Mouse (Mus musculus) MEL (cell line): ENCODE data around the gene Mxra8. TPM values are rescaled to one million over a fixed set of nuclear protein-coding genes. Genes with fewer than 3 reads are reported as not detected.

ENCODE experiments used
- DNase-seq: peaks from one replicate; pipeline ENCODE4 v3.0.0; 2011; ENCODE audit warnings: low read depth, low spot score
- H3K27ac ChIP-seq: 2 replicates; pipeline ENCODE4 v1.5.1; 2012; ENCODE audit warnings: low read depth, mild to moderate bottlenecking, control low read depth, low read length, moderate library complexity; ENCODE audit not compliant: control insufficient read depth
- H3K27me3 ChIP-seq, 2 experiments: fragments of 150-350 bp in 1 of 2; sonication (generic) in 1 of 2; 2 replicates each; pipeline ENCODE4 v1.6.1; 2012; ENCODE audit warnings: low read length in 2 of 2, mild to moderate bottlenecking in 2 of 2, improper control_type of control experiment in 1 of 2, moderate library complexity in 1 of 2; ENCODE audit not compliant: insufficient read depth in 2 of 2, control insufficient read depth in 1 of 2
- H3K36me3 ChIP-seq, 2 experiments: 2 replicates each; pipeline ENCODE4 v1.6.1; 2012 to 2014; ENCODE audit warnings: low read length in 2 of 2, improper control_type of control experiment in 1 of 2, inconsistent platforms in 1 of 2, mild to moderate bottlenecking in 1 of 2; ENCODE audit not compliant: insufficient read depth in 2 of 2, control insufficient read depth in 1 of 2
- H3K4me1 ChIP-seq, 2 experiments: fragments of 150-350 bp in 1 of 2; sonication (generic) in 1 of 2; 2 replicates each; pipeline ENCODE4 v1.6.1; 2012; ENCODE audit warnings: low read length in 2 of 2, improper control_type of control experiment in 1 of 2, mild to moderate bottlenecking in 1 of 2; ENCODE audit not compliant: insufficient read depth in 2 of 2, control insufficient read depth in 1 of 2
- H3K4me3 ChIP-seq, 2 experiments: fragments of 150-350 bp in 1 of 2; sonication (generic) in 1 of 2; 2 replicates each; pipeline ENCODE4 v1.5.1; 2012; ENCODE audit warnings: low read depth in 2 of 2, low read length in 2 of 2, mild to moderate bottlenecking in 2 of 2, moderate library complexity in 2 of 2, control low read depth in 1 of 2, improper control_type of control experiment in 1 of 2; ENCODE audit not compliant: control insufficient read depth in 1 of 2, insufficient read depth in 1 of 2
- H3K79me2 ChIP-seq: 2 replicates; pipeline ENCODE4 v1.6.1; 2012; ENCODE audit warnings: mild to moderate bottlenecking, low read length, moderate library complexity; ENCODE audit not compliant: control insufficient read depth, poor library complexity, insufficient read depth
- H3K9ac ChIP-seq: 2 replicates; pipeline ENCODE4 v1.6.1; 2012; ENCODE audit warnings: low read depth, mild to moderate bottlenecking, control low read depth, low read length, moderate library complexity; ENCODE audit not compliant: control insufficient read depth, poor library complexity, severe bottlenecking
- H3K9me3 ChIP-seq: fragments of 150-350 bp; sonication (generic); replicated peaks from 2 replicates; pipeline ENCODE4 v1.6.1; 2012; ENCODE audit warnings: mild to moderate bottlenecking, low read length, improper control_type of control experiment, moderate library complexity; ENCODE audit not compliant: insufficient read depth
- CHD1 ChIP-seq: IDR thresholded peaks from 2 replicates; pipeline ENCODE4 v1.6.1; 2012; ENCODE audit warnings: low read depth, mild to moderate bottlenecking, inconsistent platforms, low read length, improper control_type of control experiment
- CHD2 ChIP-seq: IDR thresholded peaks from 2 replicates; pipeline ENCODE4 v1.6.1; 2011; ENCODE audit warnings: low read length, improper control_type of control experiment
- E2F4 ChIP-seq: IDR thresholded peaks from 2 replicates; pipeline ENCODE4 v1.6.1; 2011; ENCODE audit warnings: low read depth, low read length, improper control_type of control experiment, borderline replicate concordance
- ELF1 ChIP-seq: IDR thresholded peaks from 2 replicates; pipeline ENCODE4 v1.6.1; 2014; ENCODE audit warnings: low read depth, mild to moderate bottlenecking, inconsistent platforms, low read length, improper control_type of control experiment, moderate library complexity
- EP300 ChIP-seq, 2 experiments: IDR thresholded peaks; 2 replicates each; pipeline ENCODE4 v1.6.1; 2011; ENCODE audit warnings: improper control_type of control experiment in 2 of 2, low read length in 2 of 2, low read depth in 1 of 2, mild to moderate bottlenecking in 1 of 2
- ETS1 ChIP-seq: IDR thresholded peaks from 2 replicates; pipeline ENCODE4 v1.6.1; 2012; ENCODE audit warnings: low read depth, mild to moderate bottlenecking, inconsistent platforms, low read length, improper control_type of control experiment, moderate library complexity
- GABPA ChIP-seq: IDR thresholded peaks from 2 replicates; pipeline ENCODE4 v1.6.1; 2012; ENCODE audit warnings: low read depth, mild to moderate bottlenecking, inconsistent platforms, low read length, improper control_type of control experiment, moderate library complexity
- GATA1 ChIP-seq: IDR thresholded peaks from 2 replicates; pipeline ENCODE4 v1.6.1; 2011; ENCODE audit warnings: low read depth, low read length, improper control_type of control experiment
- HCFC1 ChIP-seq: IDR thresholded peaks from 2 replicates; pipeline ENCODE4 v1.6.1; 2012; ENCODE audit warnings: low read depth, mild to moderate bottlenecking, inconsistent platforms, low read length, improper control_type of control experiment, moderate library complexity
- JUND ChIP-seq: IDR thresholded peaks from 2 replicates; pipeline ENCODE4 v1.6.1; 2011; ENCODE audit warnings: low read depth, mild to moderate bottlenecking, improper control_type of control experiment, low read length
- KAT2A ChIP-seq: conservative IDR thresholded peaks from 2 replicates; pipeline ENCODE4 v1.6.1; 2012; ENCODE audit warnings: low read depth, low read length, improper control_type of control experiment, inconsistent platforms
- MXI1 ChIP-seq: IDR thresholded peaks from 2 replicates; pipeline ENCODE4 v1.6.1; 2011; ENCODE audit warnings: mild to moderate bottlenecking, low read depth, low read length, improper control_type of control experiment
- MYB ChIP-seq: IDR thresholded peaks from 2 replicates; pipeline ENCODE4 v1.6.1; 2011; ENCODE audit warnings: mild to moderate bottlenecking, low read depth, low read length, improper control_type of control experiment
- MYC ChIP-seq: IDR thresholded peaks from 2 replicates; pipeline ENCODE4 v1.6.1; 2011; ENCODE audit warnings: low read depth, mild to moderate bottlenecking, low read length, improper control_type of control experiment, moderate library complexity
- NELFE ChIP-seq: IDR thresholded peaks from 2 replicates; pipeline ENCODE4 v1.6.1; 2011; ENCODE audit warnings: low read depth, low read length, improper control_type of control experiment
- NRF1 ChIP-seq: IDR thresholded peaks from 2 replicates; pipeline ENCODE4 v1.6.1; 2014; ENCODE audit warnings: low read depth, mild to moderate bottlenecking, inconsistent platforms, low read length, improper control_type of control experiment, moderate library complexity; ENCODE audit not compliant: poor library complexity, insufficient read depth, severe bottlenecking
- POLR2A ChIP-seq, 2 experiments: IDR thresholded peaks; 2 replicates each; pipeline ENCODE4 v1.6.1; 2011 to 2012; ENCODE audit warnings: low read length in 2 of 2, mild to moderate bottlenecking in 2 of 2, control low read depth in 1 of 2, improper control_type of control experiment in 1 of 2, low read depth in 1 of 2, moderate library complexity in 1 of 2; ENCODE audit not compliant: control insufficient read depth in 1 of 2, insufficient read depth in 1 of 2, poor library complexity in 1 of 2
- POLR2AphosphoS2 ChIP-seq: IDR thresholded peaks from 2 replicates; pipeline ENCODE4 v1.6.1; 2011; ENCODE audit warnings: low read length, improper control_type of control experiment
- RAD21 ChIP-seq: IDR thresholded peaks from 2 replicates; pipeline ENCODE4 v1.6.1; 2011; ENCODE audit warnings: mild to moderate bottlenecking, low read depth, low read length, improper control_type of control experiment
- RCOR1 ChIP-seq: IDR thresholded peaks from 2 replicates; pipeline ENCODE4 v1.6.1; 2012; ENCODE audit warnings: low read depth, mild to moderate bottlenecking, inconsistent platforms, low read length, improper control_type of control experiment
- SIN3A ChIP-seq: IDR thresholded peaks from 2 replicates; pipeline ENCODE4 v1.6.1; 2012; ENCODE audit warnings: low read length, improper control_type of control experiment, inconsistent platforms
- TAL1 ChIP-seq: IDR thresholded peaks from 2 replicates; pipeline ENCODE4 v1.6.1; 2012; ENCODE audit warnings: mild to moderate bottlenecking, inconsistent platforms, low read length, moderate library complexity, mixed read lengths
- TBP ChIP-seq: IDR thresholded peaks from 2 replicates; pipeline ENCODE4 v1.8.0; 2011; ENCODE audit warnings: low read depth, low read length, improper control_type of control experiment
- TCF12 ChIP-seq: IDR thresholded peaks from 2 replicates; pipeline ENCODE4 v1.6.1; 2014; ENCODE audit warnings: low read depth, mild to moderate bottlenecking, inconsistent platforms, low read length, improper control_type of control experiment, moderate library complexity
- UBTF ChIP-seq: IDR thresholded peaks from 2 replicates; pipeline ENCODE4 v1.6.1; 2012; ENCODE audit warnings: low read depth, mild to moderate bottlenecking, inconsistent platforms, low read length, improper control_type of control experiment, moderate library complexity, borderline replicate concordance; ENCODE audit not compliant: insufficient read depth
- USF1 ChIP-seq: IDR thresholded peaks from 2 replicates; pipeline ENCODE4 v1.6.1; 2014; ENCODE audit warnings: low read depth, mild to moderate bottlenecking, inconsistent platforms, low read length, improper control_type of control experiment, moderate library complexity
- USF2 ChIP-seq, 2 experiments: IDR thresholded peaks; 2 replicates each; pipeline ENCODE4 v1.6.1; 2011 to 2012; ENCODE audit warnings: improper control_type of control experiment in 2 of 2, low read length in 2 of 2, borderline replicate concordance in 1 of 2, inconsistent platforms in 1 of 2, low read depth in 1 of 2, mild to moderate bottlenecking in 1 of 2; ENCODE audit not compliant: insufficient read depth in 1 of 2
- ZMIZ1 ChIP-seq: IDR thresholded peaks from 2 replicates; pipeline ENCODE4 v1.6.1; 2012; ENCODE audit warnings: low read depth, mild to moderate bottlenecking, inconsistent platforms, low read length, improper control_type of control experiment, moderate library complexity
- ZNF384 ChIP-seq: IDR thresholded peaks from 2 replicates; pipeline ENCODE4 v1.6.1; 2012; ENCODE audit warnings: low read depth, mild to moderate bottlenecking, inconsistent platforms, low read length, improper control_type of control experiment
- polyA plus RNA-seq, 2 experiments: library from polyadenylated mRNA; stranded (reverse) in 1 of 2; unstranded in 1 of 2; fragments of >175 nt in 1 of 2; fragments of >200 nt in 1 of 2; gene quantifications; 2 replicates each; pipeline versions ENCODE4 v1.2.1 to v1.2.4; 2012; ENCODE audit warnings: low replicate concordance in 2 of 2, low read depth in 1 of 2; ENCODE audit not compliant: insufficient read length in 2 of 2, insufficient read depth in 1 of 2, missing spikeins in 1 of 2
- total RNA-seq: library from RNA; depleted of rRNA; stranded (reverse); fragments of 300-350 nt; gene quantifications from 2 replicates; pipeline ENCODE4 v1.2.3, GENCODE M21; 2012

Mxra8 gene
- total and polyA plus RNA-seq, 3 experiments = 0.46 TPM; not detected in 2

GRCm38 (mm10) chr4:155812665-155813181 lies 26.8 kb upstream of the Mxra8 start:
- peaks cover 26 to 34% of the 10 kb centered on the region in 2 experiments for H3K36me3 ChIP-seq
- no peaks in the 10 kb centered on the region for H3K9me3 ChIP-seq
- no peaks in the 10 kb centered on the region for H3K27me3 ChIP-seq
- peak overlapping the region; percentile 97 for H3K9ac ChIP-seq
- peaks cover 6 to 20% of the 10 kb centered on the region in 2 experiments for H3K4me1 ChIP-seq
- H3K27ac ChIP-seq = peak overlapping the region; percentile 79
- TF ChIP-seq JUND (no peak), CHD1 (peak; percentile 94; the same call in 1 of the 2 replicates), ELF1 (no peak), CHD2 (peak; percentile 75), RAD21 (no peak), ZNF384 (no peak), GATA1 (no peak), SIN3A (0 out of 2 replicates have a peak, but pooled peaks have one; percentile 10), MYB (no peak), UBTF (no peak), USF2 (IDR thresholded peaks at IDR 0.05; ENCODE audit: borderline replicate concordance in 1 of 2, insufficient read depth in 1 of 2, low read depth in 1 of 2, low read length in 2 of 2) (no peak), NRF1 (no peak), TBP (no peak), RCOR1 (no peak), POLR2A (IDR thresholded peaks at IDR 0.05; ENCODE audit: control insufficient read depth in 1 of 2, insufficient read depth in 1 of 2, low read depth in 1 of 2, low read length in 2 of 2, poor library complexity in 1 of 2) (no peak), ETS1 (no peak), KAT2A (no peak), TAL1 (no peak), MYC (no peak), NELFE (0 out of 2 replicates have a peak, but pooled peaks have one; percentile 1), TCF12 (no peak), EP300 (IDR thresholded peaks at IDR 0.05; ENCODE audit: low read depth in 1 of 2, low read length in 2 of 2) (no peak), HCFC1 (no peak), USF1 (no peak), GABPA (no peak), ZMIZ1 (0 out of 2 replicates have a peak, but pooled peaks have one; percentile 11), E2F4 (no peak), MXI1 (no peak), POLR2AphosphoS2 (no peak)
- DNase-seq = peak; percentile 65
- H3K4me3 ChIP-seq = peak overlapping the region; percentile 76 to 92
- H3K79me2 ChIP-seq = peaks cover 42% of the 10 kb centered on the region
